Mouse (Mus musculus): Measurements from ENCODE around the gene Atp10a. TPM values are rescaled to one million over a fixed set of nuclear protein-coding genes. Genes with fewer than 3 reads are reported as not detected.

Gene Atp10a
- polyA plus RNA-seq, 1 experiment: 9.9 TPM

DNA sequence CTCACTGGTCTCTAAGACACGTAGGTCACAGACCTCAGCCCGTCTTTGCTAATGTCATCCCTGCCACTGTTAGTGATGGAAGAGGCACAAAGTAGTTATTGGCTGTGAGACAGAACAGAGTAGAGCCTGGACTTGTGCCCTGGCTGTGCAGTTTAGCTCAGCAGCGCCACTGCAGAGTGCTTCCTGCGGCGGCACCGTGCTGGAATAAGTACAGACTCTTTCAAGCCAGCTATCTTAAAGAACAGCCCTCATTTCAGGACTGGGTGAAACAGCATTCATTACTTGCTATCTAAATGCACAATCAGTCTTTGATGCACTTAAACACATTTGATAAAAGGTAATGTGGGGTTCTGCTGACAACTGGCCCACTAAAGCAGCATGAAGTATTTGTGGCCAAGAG, 111.3 kb downstream of the Atp10a start:
- Histone ChIP-seq H3K36me3 (ENCODE audit: control insufficient read depth, insufficient read depth, low read length, poor library complexity, severe bottlenecking) (no peaks in the 10 kb centered on the region), H3K27me3 (ENCODE audit: control insufficient read depth, insufficient read depth, low read length, poor library complexity, severe bottlenecking) (no peaks in the 10 kb centered on the region), H3K27ac (ENCODE audit: insufficient read depth, low read length) (no peak overlapping the region), H3K9ac (ENCODE audit: low read depth, poor library complexity, severe bottlenecking) (no peak overlapping the region), H3K4me1 (ENCODE audit: control insufficient read depth, insufficient read depth, low read length) (no peaks in the 10 kb centered on the region), H3K9me3 (replicated peaks; ENCODE audit: control insufficient read depth, insufficient read depth, low read length, poor library complexity, severe bottlenecking) (no peaks in the 10 kb centered on the region), H3K4me3 (ENCODE audit: low read depth, low read length) (no peak overlapping the region)
- no peak for TF ChIP-seq EP300 (IDR thresholded peaks at IDR 0.05; ENCODE audit: insufficient read depth, low read depth, low read length)
- TF ChIP-seq POLR2A (IDR thresholded peaks at IDR 0.05; ENCODE audit: insufficient read depth, low read length): no peak
- TF ChIP-seq CTCF (IDR thresholded peaks at IDR 0.05; ENCODE audit: low read depth, low read length): no peak

DNA sequence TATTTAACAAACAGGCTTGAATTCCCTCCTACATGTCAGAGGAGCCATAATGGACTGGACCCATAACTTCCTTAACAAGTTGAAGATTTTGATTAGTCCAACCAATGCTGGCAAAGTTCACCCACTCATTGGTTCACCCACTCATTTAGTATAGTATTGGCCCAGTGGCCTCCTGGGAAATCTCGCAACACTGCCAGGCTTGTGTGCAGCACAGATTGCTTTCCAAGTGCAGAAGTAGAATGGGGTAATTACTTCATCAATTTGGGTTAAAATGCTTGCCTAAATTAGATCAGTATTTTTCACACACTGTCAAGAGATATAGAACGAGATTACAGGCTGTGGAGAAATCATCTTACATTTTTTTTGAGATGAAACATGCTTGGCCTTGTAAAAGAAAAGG, 112.3 kb downstream of the Atp10a start:
- Histone ChIP-seq H3K9ac (ENCODE audit: low read depth, poor library complexity, severe bottlenecking) (no peak overlapping the region), H3K27me3 (ENCODE audit: control insufficient read depth, insufficient read depth, low read length, poor library complexity, severe bottlenecking) (no peaks in the 10 kb centered on the region), H3K27ac (ENCODE audit: insufficient read depth, low read length) (no peak overlapping the region), H3K4me3 (ENCODE audit: low read depth, low read length) (no peak overlapping the region), H3K9me3 (replicated peaks; ENCODE audit: control insufficient read depth, insufficient read depth, low read length, poor library complexity, severe bottlenecking) (no peaks in the 10 kb centered on the region), H3K36me3 (ENCODE audit: control insufficient read depth, insufficient read depth, low read length, poor library complexity, severe bottlenecking) (no peaks in the 10 kb centered on the region), H3K4me1 (ENCODE audit: control insufficient read depth, insufficient read depth, low read length) (no peaks in the 10 kb centered on the region)
- TF ChIP-seq EP300 (IDR thresholded peaks at IDR 0.05; ENCODE audit: insufficient read depth, low read depth, low read length): no peak
- no peak for TF ChIP-seq CTCF (IDR thresholded peaks at IDR 0.05; ENCODE audit: low read depth, low read length)
- TF ChIP-seq POLR2A (IDR thresholded peaks at IDR 0.05; ENCODE audit: insufficient read depth, low read length): no peak

DNA sequence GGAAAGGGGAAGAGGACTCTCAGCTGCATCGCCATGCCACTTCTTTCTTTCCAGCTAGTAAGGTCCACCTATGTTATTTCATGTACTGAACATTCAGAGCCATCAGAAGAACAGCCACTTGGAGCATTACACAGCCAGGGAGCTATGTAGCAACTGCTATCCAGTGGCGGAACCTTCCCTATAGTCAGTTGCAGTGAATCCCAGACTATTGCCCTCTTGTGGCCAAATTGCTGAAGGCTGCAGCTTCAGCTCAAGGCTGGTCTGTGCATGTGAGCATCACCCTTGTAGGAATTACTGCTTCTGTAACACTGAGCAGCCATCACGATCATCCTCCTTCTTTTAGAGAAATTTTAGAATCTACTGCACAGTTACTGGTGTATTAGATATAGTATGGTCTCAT, 114.3 kb downstream of the Atp10a start:
- H3K9ac ChIP-seq (ENCODE audit: low read depth, poor library complexity, severe bottlenecking): no peak overlapping the region
- no peak overlapping the region for H3K27ac ChIP-seq (ENCODE audit: insufficient read depth, low read length)
- TF ChIP-seq EP300 (IDR thresholded peaks at IDR 0.05; ENCODE audit: insufficient read depth, low read depth, low read length) (no peak), CTCF (IDR thresholded peaks at IDR 0.05; ENCODE audit: low read depth, low read length) (peak; percentile 63)
- no peaks in the 10 kb centered on the region for H3K27me3 ChIP-seq (ENCODE audit: control insufficient read depth, insufficient read depth, low read length, poor library complexity, severe bottlenecking)
- H3K4me1 ChIP-seq (ENCODE audit: control insufficient read depth, insufficient read depth, low read length): no peaks in the 10 kb centered on the region
- no peaks in the 10 kb centered on the region for H3K36me3 ChIP-seq (ENCODE audit: control insufficient read depth, insufficient read depth, low read length, poor library complexity, severe bottlenecking)
- H3K9me3 ChIP-seq (replicated peaks; ENCODE audit: control insufficient read depth, insufficient read depth, low read length, poor library complexity, severe bottlenecking): no peaks in the 10 kb centered on the region
- H3K4me3 ChIP-seq (ENCODE audit: low read depth, low read length): no peak overlapping the region

DNA sequence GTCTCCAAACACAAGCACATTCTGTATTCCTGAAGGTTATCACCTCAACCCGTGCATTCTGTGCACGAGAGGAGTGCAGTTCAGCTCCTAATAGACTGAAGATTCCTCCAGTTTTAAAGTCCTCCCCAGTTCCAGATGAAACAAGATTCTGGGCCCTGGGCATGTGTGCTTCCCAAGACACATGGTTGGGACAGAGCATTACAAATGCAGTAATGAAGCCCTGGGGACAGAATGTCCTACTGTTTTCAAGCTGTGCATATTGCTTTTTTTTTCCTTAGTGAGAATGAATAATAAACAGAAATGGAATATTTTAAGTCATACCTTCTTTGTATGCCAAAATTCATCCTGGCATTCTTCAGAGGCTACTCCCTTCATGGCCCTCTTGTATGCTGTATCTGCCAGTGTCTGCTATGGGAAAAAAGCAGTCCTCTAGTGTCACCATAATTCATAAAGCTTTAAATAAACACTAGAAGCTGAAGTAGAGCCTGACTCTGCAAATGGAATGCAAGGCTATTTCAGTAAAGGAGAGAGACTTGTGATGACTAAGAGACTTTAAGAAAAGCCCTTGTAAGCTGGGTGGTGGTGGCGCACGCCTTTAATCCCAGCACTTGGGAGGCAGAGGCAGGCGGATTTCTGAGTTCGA, 116.2 kb downstream of the Atp10a start:
- no peaks in the 10 kb centered on the region for H3K4me1 ChIP-seq (ENCODE audit: control insufficient read depth, insufficient read depth, low read length)
- H3K9me3 ChIP-seq (replicated peaks; ENCODE audit: control insufficient read depth, insufficient read depth, low read length, poor library complexity, severe bottlenecking): no peaks in the 10 kb centered on the region
- TF ChIP-seq EP300 (IDR thresholded peaks at IDR 0.05; ENCODE audit: insufficient read depth, low read depth, low read length): no peak
- TF ChIP-seq CTCF (IDR thresholded peaks at IDR 0.05; ENCODE audit: low read depth, low read length): no peak
- TF ChIP-seq POLR2A (IDR thresholded peaks at IDR 0.05; ENCODE audit: insufficient read depth, low read length): no peak
- no peaks in the 10 kb centered on the region for H3K36me3 ChIP-seq (ENCODE audit: control insufficient read depth, insufficient read depth, low read length, poor library complexity, severe bottlenecking)
- H3K27ac ChIP-seq (ENCODE audit: insufficient read depth, low read length): no peak overlapping the region
- H3K9ac ChIP-seq (ENCODE audit: low read depth, poor library complexity, severe bottlenecking): no peak overlapping the region
- H3K4me3 ChIP-seq (ENCODE audit: low read depth, low read length): no peak overlapping the region
- no peaks in the 10 kb centered on the region for H3K27me3 ChIP-seq (ENCODE audit: control insufficient read depth, insufficient read depth, low read length, poor library complexity, severe bottlenecking)

DNA sequence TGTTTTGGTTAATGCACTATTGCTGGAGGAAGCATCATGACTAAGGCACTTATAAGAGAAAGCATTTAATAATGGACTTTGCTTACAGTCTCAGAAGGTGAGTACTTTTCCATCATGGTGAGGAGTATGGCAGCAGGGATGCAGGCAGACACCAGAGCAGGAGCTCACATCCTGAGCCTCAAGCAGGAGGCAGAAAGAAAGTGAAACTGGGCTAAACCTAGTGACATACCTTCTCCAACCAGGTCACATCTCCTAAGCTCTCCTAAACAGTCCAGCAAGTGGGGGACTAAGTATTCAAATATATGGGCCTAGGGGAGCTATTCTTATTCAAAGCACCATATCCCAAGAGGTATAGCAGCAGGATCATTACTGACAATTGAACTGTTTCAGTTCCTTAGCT, 123.2 kb downstream of the Atp10a start:
- no peaks in the 10 kb centered on the region for H3K27me3 ChIP-seq (ENCODE audit: control insufficient read depth, insufficient read depth, low read length, poor library complexity, severe bottlenecking)
- H3K4me3 ChIP-seq (ENCODE audit: low read depth, low read length): no peak overlapping the region
- H3K9me3 ChIP-seq (replicated peaks; ENCODE audit: control insufficient read depth, insufficient read depth, low read length, poor library complexity, severe bottlenecking): no peaks in the 10 kb centered on the region
- H3K36me3 ChIP-seq (ENCODE audit: control insufficient read depth, insufficient read depth, low read length, poor library complexity, severe bottlenecking): no peaks in the 10 kb centered on the region
- no peaks in the 10 kb centered on the region for H3K4me1 ChIP-seq (ENCODE audit: control insufficient read depth, insufficient read depth, low read length)
- no peak overlapping the region for H3K9ac ChIP-seq (ENCODE audit: low read depth, poor library complexity, severe bottlenecking)
- TF ChIP-seq CTCF (IDR thresholded peaks at IDR 0.05; ENCODE audit: low read depth, low read length) (no peak), POLR2A (IDR thresholded peaks at IDR 0.05; ENCODE audit: insufficient read depth, low read length) (no peak), EP300 (IDR thresholded peaks at IDR 0.05; ENCODE audit: insufficient read depth, low read depth, low read length) (no peak)
- no peak overlapping the region for H3K27ac ChIP-seq (ENCODE audit: insufficient read depth, low read length)

DNA sequence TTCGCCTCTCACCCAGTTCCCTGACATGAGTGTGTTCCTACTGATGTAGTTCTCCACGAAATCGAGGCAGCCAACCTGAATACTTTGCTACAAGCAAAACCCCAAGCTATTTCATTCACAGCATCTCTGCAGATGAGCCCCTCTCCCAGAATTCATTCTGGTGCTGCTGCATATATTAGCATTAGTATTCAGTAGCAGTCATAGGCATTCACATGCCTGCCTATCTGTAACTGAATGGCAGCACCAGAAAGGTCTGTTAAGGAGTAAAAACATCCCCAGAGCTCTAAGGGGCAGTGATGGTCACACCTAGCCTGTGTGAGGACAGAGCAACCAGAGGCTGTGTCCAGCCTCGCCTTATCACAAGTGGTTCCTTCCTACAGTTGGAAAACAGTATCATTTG, 131.0 kb downstream of the Atp10a start:
- Histone ChIP-seq H3K4me3 (ENCODE audit: low read depth, low read length) (no peak overlapping the region), H3K4me1 (ENCODE audit: control insufficient read depth, insufficient read depth, low read length) (no peaks in the 10 kb centered on the region), H3K27ac (ENCODE audit: insufficient read depth, low read length) (no peak overlapping the region), H3K9me3 (replicated peaks; ENCODE audit: control insufficient read depth, insufficient read depth, low read length, poor library complexity, severe bottlenecking) (no peaks in the 10 kb centered on the region), H3K27me3 (ENCODE audit: control insufficient read depth, insufficient read depth, low read length, poor library complexity, severe bottlenecking) (no peaks in the 10 kb centered on the region), H3K36me3 (ENCODE audit: control insufficient read depth, insufficient read depth, low read length, poor library complexity, severe bottlenecking) (no peaks in the 10 kb centered on the region), H3K9ac (ENCODE audit: low read depth, poor library complexity, severe bottlenecking) (no peak overlapping the region)
- TF ChIP-seq POLR2A (IDR thresholded peaks at IDR 0.05; ENCODE audit: insufficient read depth, low read length) (no peak), EP300 (IDR thresholded peaks at IDR 0.05; ENCODE audit: insufficient read depth, low read depth, low read length) (no peak), CTCF (IDR thresholded peaks at IDR 0.05; ENCODE audit: low read depth, low read length) (no peak)

Measured in ES-Bruce4 (cell line).